Comparison of ENCODE assay signal across 14 mouse cellular contexts in genomic region chr4:83876600-83876999, GRCm38 (mm10).
A peak's percentile ranks its signal among the peaks of the same experiment; 100 is the strongest.
DNase-seq lines count a peak whose midpoint lies in the region; ATAC-seq and TF ChIP-seq lines count a peak whose summit lies in the region.
"Had no signal": no experiment of that assay in that cellular context is flagged by ENCODE, and none has a peak within 500 bp of the region (broad histone marks: within the 10 kb centered on the region; RNA-seq: fewer than 3 reads in every experiment).

No protein-coding gene starts in this region.

- no peak overlapping the region for H3K4me3 ChIP-seq in forebrain, postnatal 0 days (ENCODE audit: low read depth, low read length)
- no peak overlapping the region for H3K4me3 ChIP-seq in forebrain, embryonic 15.5 days
- H3K4me3 ChIP-seq in lung, postnatal 0 days (ENCODE audit: low read depth, low read length) = no peak overlapping the region
- H3K4me3 ChIP-seq: erythroblast, embryonic 14.5 days; heart, embryonic 13.5 days; liver, embryonic 15.5 days; neural tube, embryonic 13.5 days had no signal

- TF ChIP-seq CTCF in forebrain, postnatal 0 days (IDR thresholded peaks at IDR 0.05; ENCODE audit: low read depth) = peak; percentile 27
- TF ChIP-seq CTCF in lung, postnatal 0 days (IDR thresholded peaks at IDR 0.05) = peak; percentile 36; the same call in 1 of the 2 replicates

- no peaks in the 10 kb centered on the region for H3K9me3 ChIP-seq in forebrain, postnatal 0 days (ENCODE audit: low read length)
- no peaks in the 10 kb centered on the region for H3K9me3 ChIP-seq in forebrain, embryonic 15.5 days
- no peaks in the 10 kb centered on the region for H3K9me3 ChIP-seq in lung, postnatal 0 days (ENCODE audit: low read length)
- H3K9me3 ChIP-seq: heart, embryonic 13.5 days; liver, embryonic 15.5 days; neural tube, embryonic 13.5 days had no signal

- no peaks in the 10 kb centered on the region for H3K36me3 ChIP-seq in forebrain, postnatal 0 days (ENCODE audit: insufficient read depth)
- no peaks in the 10 kb centered on the region for H3K36me3 ChIP-seq in forebrain, embryonic 15.5 days
- H3K36me3 ChIP-seq in lung, postnatal 0 days (ENCODE audit: insufficient read depth, low read length) = no peaks in the 10 kb centered on the region
- H3K36me3 ChIP-seq: heart, embryonic 13.5 days; liver, embryonic 15.5 days; neural tube, embryonic 13.5 days had no signal

- H3K9ac ChIP-seq in forebrain, postnatal 0 days = no peak overlapping the region
- H3K9ac ChIP-seq in forebrain, embryonic 15.5 days (replicated peaks) = no peak overlapping the region
- no peak overlapping the region for H3K9ac ChIP-seq in lung, postnatal 0 days (replicated peaks; ENCODE audit: low read depth)
- H3K9ac ChIP-seq: heart, embryonic 13.5 days; liver, embryonic 15.5 days; neural tube, embryonic 13.5 days had no signal

- H3K4me2 ChIP-seq in forebrain, postnatal 0 days (ENCODE audit: low read depth) = no peak overlapping the region
- H3K4me2 ChIP-seq in forebrain, embryonic 15.5 days (replicated peaks) = no peak overlapping the region
- H3K4me2 ChIP-seq in lung, postnatal 0 days (replicated peaks; ENCODE audit: low read depth, low read length) = no peak overlapping the region
- H3K4me2 ChIP-seq: heart, embryonic 13.5 days; liver, embryonic 15.5 days; neural tube, embryonic 13.5 days had no signal

- no peaks in the 10 kb centered on the region for H3K4me1 ChIP-seq in forebrain, postnatal 0 days (ENCODE audit: insufficient read depth)
- H3K4me1 ChIP-seq in forebrain, embryonic 15.5 days = no peaks in the 10 kb centered on the region
- no peaks in the 10 kb centered on the region for H3K4me1 ChIP-seq in lung, postnatal 0 days (ENCODE audit: insufficient read depth, low read depth, low read length)
- H3K4me1 ChIP-seq: heart, embryonic 13.5 days; liver, embryonic 15.5 days; neural tube, embryonic 13.5 days had no signal

- TF ChIP-seq EP300 in lung, postnatal 0 days (IDR thresholded peaks at IDR 0.05) = no peak

- no peak overlapping the region for H3K27ac ChIP-seq in forebrain, postnatal 0 days (ENCODE audit: low read depth, low read length)
- H3K27ac ChIP-seq in forebrain, embryonic 15.5 days (replicated peaks) = no peak overlapping the region
- H3K27ac ChIP-seq in lung, postnatal 0 days (ENCODE audit: low read length) = no peak overlapping the region
- H3K27ac ChIP-seq: heart, embryonic 13.5 days; liver, embryonic 15.5 days; neural tube, embryonic 13.5 days had no signal

- DNase-seq in forebrain, postnatal 0 days = no peak
- no peak for DNase-seq in lung, postnatal 0 days (ENCODE audit: low spot score)
- no peak for DNase-seq in lung, postnatal 10 days
- DNase-seq in ZHBTc4 (ENCODE audit: low read depth, low spot score) = peak; percentile 60
- peak; percentile 2 for DNase-seq in thymus, postnatal 25 days
- no peak for DNase-seq in frontal cortex, adult 2 months (ENCODE audit: extremely low spot score in 1 of 2, low spot score in 1 of 2)
- DNase-seq: cerebellum, adult 9-10 months; kidney, adult 8-10 months had no signal

- no peak for ATAC-seq in forebrain, postnatal 0 days
- no peak for ATAC-seq in forebrain, embryonic 15.5 days (replicated peaks)
- ATAC-seq in lung, postnatal 0 days = no peak
- ATAC-seq in activated CD4-positive, CD25-positive, alpha-beta regulatory T cell, adult 4 months = no peak

- H3K27me3 ChIP-seq in forebrain, postnatal 0 days (ENCODE audit: insufficient read depth, low read length) = no peaks in the 10 kb centered on the region
- no peaks in the 10 kb centered on the region for H3K27me3 ChIP-seq in forebrain, embryonic 15.5 days
- H3K27me3 ChIP-seq in lung, postnatal 0 days (replicated peaks; ENCODE audit: insufficient read depth, low read length) = no peaks in the 10 kb centered on the region
- H3K27me3 ChIP-seq: heart, embryonic 13.5 days; liver, embryonic 15.5 days; neural tube, embryonic 13.5 days had no signal

- WGBS in forebrain, postnatal 0 days = 64% methylated on average over 7 of the region's 7 CpGs
- WGBS in forebrain, embryonic 15.5 days = 64% methylated on average over 7 of the region's 7 CpGs
- 55% methylated on average over 7 of the region's 7 CpGs for WGBS in lung, postnatal 0 days

Comparison
In these comparisons a context has a peak if more than half of its experiments do, and no peak if none do; other contexts are left out.
1. DNase-seq: peak in ZHBTc4 (single experiment) and thymus, postnatal 25 days (single experiment); none in forebrain, postnatal 0 days (single experiment), lung, postnatal 0 days (single experiment), lung, postnatal 10 days (single experiment) and frontal cortex, adult 2 months (0 of 2).